Mouse (Mus musculus) stomach, postnatal 0 days (tissue): Measurements from ENCODE around the gene Gm47283.
"Not testable (repeated sequence)": the region's sequence is repeated elsewhere in the genome, so short reads cannot be mapped to it uniquely, and the experiment has no call there.

Experiments
- CTCF ChIP-seq: IDR thresholded peaks from 2 replicates; pipeline ENCODE4 v1.5.1; 2016; ENCODE audit warnings: antibody characterized with exemption, low read depth, mild to moderate bottlenecking, moderate library complexity
- EP300 ChIP-seq: optimal IDR thresholded peaks from 2 replicates; pipeline ENCODE3; 2016; ENCODE audit warnings: antibody characterized with exemption

- not testable (repeated sequence) for TF ChIP-seq CTCF, EP300
These were observed 49.2 kb upstream of the Gm47283 start for GRCm38 (mm10) chrY:90735181-90735895.
